Mouse (Mus musculus) hematopoietic stem cell, adult 5-6 weeks (primary cell): ENCODE results near the gene Rimbp2. TPM values are rescaled to one million over a fixed set of nuclear protein-coding genes. Genes with fewer than 3 reads are reported as not detected.
A peak's percentile ranks its signal among the peaks of the same experiment; 100 is the strongest.
"Not testable (repeated sequence)": the region's sequence is repeated elsewhere in the genome, so short reads cannot be mapped to it uniquely, and the experiment has no call there.

ENCODE experiments used
- ATAC-seq, 2 experiments: fragments of 125-278 bp in 1 of 2; replicated peaks in 1 of 2; 2 replicates each; pipeline ENCODE4 v1.8.0; 2016 to 2017; ENCODE audit warnings: inconsistent platforms in 2 of 2, mild to moderate bottlenecking in 2 of 2, moderate number of reproducible peaks in 2 of 2, low read depth in 1 of 2, moderate TSS enrichment in 1 of 2; ENCODE audit not compliant: low FRiP score in 2 of 2, poor library complexity in 2 of 2, severe bottlenecking in 2 of 2, insufficient read depth in 1 of 2, low TSS enrichment in 1 of 2
- total RNA-seq: library from RNA; stranded (forward); fragments of 172-1452, 232-1000 nt; gene quantifications from 2 replicates; pipeline ENCODE4 v1.2.3, GENCODE M21; 2017

The Rimbp2 gene
- total RNA-seq = not detected in 2 replicates

GRCm38 (mm10) chr5:128953278-128954070, at the start of gene Rimbp2:
Gene Rimbp2 (minus strand): TSS chr5:128953486.
- 0 out of 4 replicates have a peak, but pooled peaks of 1 of the 2 experiments have one; percentile 12 for ATAC-seq

- ATAC-seq = peak; percentile 81 to 82
These were observed 49.3 kb upstream of the Rimbp2 start for GRCm38 (mm10) chr5:129002571-129003011.

- ATAC-seq = peak; percentile 57 to 59
These were observed 47.6 kb upstream of the Rimbp2 start for GRCm38 (mm10) chr5:129000706-129001468.

GRCm38 (mm10) chr5:128987141-128987954, 34.1 kb upstream of the Rimbp2 start:
- no peak for ATAC-seq

GRCm38 (mm10) chr5:128985946-128986345, 32.7 kb upstream of the Rimbp2 start:
- ATAC-seq = no peak

- no peak for ATAC-seq
These were observed 31.2 kb upstream of the Rimbp2 start for GRCm38 (mm10) chr5:128984536-128984935.

- peak; percentile 78 to 90; a peak in 3 of 4 replicates for ATAC-seq
These were observed 28.3 kb upstream of the Rimbp2 start for GRCm38 (mm10) chr5:128981607-128982006.

- ATAC-seq = no peak
These were observed 27.6 kb upstream of the Rimbp2 start for GRCm38 (mm10) chr5:128980857-128981256.

- no peak for ATAC-seq
These were observed 25.7 kb upstream of the Rimbp2 start for GRCm38 (mm10) chr5:128978957-128979356.

GRCm38 (mm10) chr5:128977466-128977865, 24.2 kb upstream of the Rimbp2 start:
- ATAC-seq = not testable (repeated sequence)

- ATAC-seq = peak in 1 of 2 experiments; percentile 59; a peak in 2 of 4 replicates
These were observed 23.0 kb upstream of the Rimbp2 start for GRCm38 (mm10) chr5:128976266-128976665.

- ATAC-seq = peak; percentile 46 to 77; a peak in 3 of 4 replicates
These were observed 18.0 kb upstream of the Rimbp2 start for GRCm38 (mm10) chr5:128971298-128971697.

GRCm38 (mm10) chr5:128970878-128971277, 17.6 kb upstream of the Rimbp2 start:
- ATAC-seq = no peak

- ATAC-seq = no peak
These were observed 11.1 kb upstream of the Rimbp2 start for GRCm38 (mm10) chr5:128964353-128964752.

- no peak for ATAC-seq
These were observed 5.6 kb upstream of the Rimbp2 start for GRCm38 (mm10) chr5:128958916-128959315.

- ATAC-seq = not testable (repeated sequence)
These were observed 1.1 kb upstream of the Rimbp2 start for GRCm38 (mm10) chr5:128954371-128954770.
